Mouse (Mus musculus) heart, postnatal 4 days (tissue): ENCODE measurements around the gene Ube2k. TPM values are rescaled to one million over a fixed set of nuclear protein-coding genes. Genes with fewer than 3 reads are reported as not detected.
"Not testable (repeated sequence)": the region's sequence is repeated elsewhere in the genome, so short reads cannot be mapped to it uniquely, and the experiment has no call there.

Experiments
- DNase-seq: peaks from one replicate; pipeline ENCODE4 v3.0.0; 2021
- total RNA-seq, 2 experiments: library from RNA; stranded (reverse); gene quantifications; 2 replicates each; pipeline ENCODE4 v1.2.3; 2021

Ube2k gene
- total RNA-seq = 10 to 100 TPM; 84.6 to 87.0 TPM

DNA sequence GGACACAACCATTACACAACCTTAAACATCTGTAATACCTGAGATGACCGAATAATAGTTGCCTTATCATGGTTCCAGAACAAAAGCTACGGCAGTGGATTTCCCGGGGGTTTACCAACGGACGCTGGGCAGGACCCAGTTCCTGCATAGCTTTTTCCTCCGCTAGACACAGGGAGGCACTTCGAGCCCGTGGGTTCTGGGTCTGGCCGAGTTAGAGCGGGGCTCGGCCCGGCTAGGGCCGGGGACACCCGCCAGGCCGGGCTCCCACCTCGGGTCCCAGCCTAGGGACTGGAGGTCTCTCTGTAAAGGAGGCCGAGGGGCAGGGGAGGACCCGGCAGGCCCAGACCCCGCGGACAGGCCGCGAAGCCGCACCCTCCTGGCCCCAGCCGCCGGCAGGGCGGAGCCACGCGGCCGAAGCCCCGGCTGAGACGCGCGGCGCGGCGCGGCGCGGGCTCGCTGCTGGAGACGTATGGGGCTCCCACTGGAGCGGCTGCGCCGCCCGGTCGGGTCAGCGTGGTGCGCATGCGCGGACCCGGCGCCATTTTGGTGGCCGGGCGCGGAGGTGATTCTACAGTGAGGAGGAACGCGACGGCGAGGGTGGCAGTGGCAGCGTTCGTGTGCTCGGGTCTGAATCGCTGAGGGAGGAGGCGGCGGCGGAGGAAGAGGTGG is at the start of gene Ube2k, which contains the start of gene Smim14:
Gene Ube2k, plus strand, starts transcription at position 483 of the 669 bp plus-strand sequence.
Gene Smim14, minus strand, starts transcription at position 434 of the 669 bp plus-strand sequence.
- DNase-seq = peak; percentile 96

DNA sequence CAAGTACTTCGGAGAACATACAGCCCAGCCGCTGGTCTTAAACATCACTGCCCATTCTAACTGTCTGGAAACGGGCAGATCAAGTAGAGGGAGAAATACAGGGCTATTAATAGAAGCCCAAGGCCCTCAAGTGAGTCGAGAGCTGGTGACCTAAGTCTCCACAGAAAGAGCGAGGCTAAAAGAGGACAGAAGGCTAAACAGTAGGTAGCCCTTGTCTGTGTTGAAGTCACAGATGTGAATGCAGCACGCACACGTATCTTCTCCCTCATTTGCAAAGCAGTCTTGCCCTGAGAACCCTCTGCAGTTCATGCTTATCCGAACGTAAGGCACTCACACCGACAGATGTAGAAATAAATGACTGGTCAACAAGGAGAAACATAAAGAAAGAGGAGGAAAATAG is 49.7 kb upstream of the Ube2k start:
- peak; percentile 10 for DNase-seq

DNA sequence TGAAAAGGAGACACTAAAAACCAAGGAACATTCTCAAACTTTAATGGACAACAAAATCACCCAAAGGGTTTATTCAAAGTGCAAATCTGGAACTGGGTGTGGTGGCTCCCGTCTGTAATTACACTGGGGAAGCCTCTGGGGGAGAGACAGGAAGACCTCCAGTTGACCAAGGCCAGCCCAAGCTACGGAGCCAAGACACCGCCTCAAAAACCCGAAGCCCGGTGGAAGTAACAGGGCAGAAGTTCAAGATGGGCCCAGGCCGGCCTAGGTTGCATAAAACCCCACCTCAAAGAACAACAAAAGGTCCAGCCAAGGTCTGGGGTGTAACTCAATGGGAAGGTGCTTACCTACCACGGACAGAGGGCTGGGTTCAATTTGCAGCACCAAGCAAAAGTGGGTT is 48.3 kb upstream of the Ube2k start:
- DNase-seq = peak; percentile 39

DNA sequence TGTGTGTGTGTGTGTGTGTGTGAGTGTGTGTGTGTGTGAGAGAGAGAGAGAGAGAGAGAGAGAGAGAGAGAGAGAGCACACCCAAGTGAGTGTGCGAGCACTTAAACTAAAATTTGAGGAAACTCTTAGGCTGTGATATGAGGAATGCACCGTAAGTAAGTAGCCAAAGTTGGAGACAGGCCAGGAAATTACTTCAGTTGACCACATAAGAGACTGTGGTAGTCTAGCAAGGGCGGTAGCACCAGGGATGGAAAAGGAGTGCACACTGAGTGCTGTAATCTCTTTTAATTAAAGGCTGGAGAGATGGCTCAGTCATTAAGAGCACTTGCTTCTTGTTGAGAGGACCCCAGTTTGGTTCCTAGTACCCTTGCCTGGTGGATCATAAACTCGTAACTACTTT is 47.2 kb upstream of the Ube2k start:
- DNase-seq = peak; percentile 29

DNA sequence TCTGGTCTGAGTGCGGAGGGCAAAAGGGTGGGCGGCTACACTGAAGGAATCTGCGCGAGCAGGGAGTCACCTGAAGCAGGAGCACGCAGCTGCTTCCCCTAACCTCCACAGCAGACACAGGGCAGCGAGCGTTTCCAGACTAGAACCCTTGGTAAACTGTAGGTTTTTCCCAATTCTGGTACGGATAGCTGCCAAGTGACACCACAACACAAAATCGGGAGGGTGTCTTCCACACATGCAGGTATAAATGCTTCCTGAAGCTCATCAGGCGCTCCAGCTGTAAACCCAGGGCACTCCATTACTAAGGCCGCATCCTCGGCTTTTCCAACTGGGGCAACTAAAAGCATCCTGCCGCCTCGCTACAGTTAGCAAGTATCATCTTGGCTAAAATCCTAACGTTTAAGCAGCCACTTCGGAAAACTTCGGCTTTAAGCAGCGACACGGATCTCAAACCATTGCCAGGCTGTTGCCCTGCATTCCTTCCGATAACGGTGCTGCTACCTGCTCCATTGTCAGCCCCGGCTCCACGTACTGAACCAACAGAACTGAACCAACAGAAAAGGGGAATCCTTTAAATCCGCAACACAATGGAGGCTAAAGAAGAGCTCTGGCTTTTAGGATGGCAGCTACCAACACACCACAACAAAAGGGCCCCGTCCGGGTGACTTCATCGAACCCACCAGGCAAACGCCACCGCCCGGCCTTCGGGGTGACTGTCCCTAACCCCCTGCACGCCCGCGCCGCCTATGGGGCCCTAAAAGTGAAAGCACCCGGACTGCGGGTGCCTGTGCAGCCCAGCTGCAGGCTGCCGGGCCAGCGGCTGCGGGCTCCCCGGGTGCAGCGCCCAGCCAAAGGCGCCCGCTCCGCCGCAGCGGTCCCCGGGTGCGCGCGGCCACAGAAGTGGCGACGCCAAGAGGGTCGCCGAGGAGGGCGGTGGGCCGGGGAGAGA is 45.0 kb upstream of the Ube2k start:
- DNase-seq = peak; percentile 81

DNA sequence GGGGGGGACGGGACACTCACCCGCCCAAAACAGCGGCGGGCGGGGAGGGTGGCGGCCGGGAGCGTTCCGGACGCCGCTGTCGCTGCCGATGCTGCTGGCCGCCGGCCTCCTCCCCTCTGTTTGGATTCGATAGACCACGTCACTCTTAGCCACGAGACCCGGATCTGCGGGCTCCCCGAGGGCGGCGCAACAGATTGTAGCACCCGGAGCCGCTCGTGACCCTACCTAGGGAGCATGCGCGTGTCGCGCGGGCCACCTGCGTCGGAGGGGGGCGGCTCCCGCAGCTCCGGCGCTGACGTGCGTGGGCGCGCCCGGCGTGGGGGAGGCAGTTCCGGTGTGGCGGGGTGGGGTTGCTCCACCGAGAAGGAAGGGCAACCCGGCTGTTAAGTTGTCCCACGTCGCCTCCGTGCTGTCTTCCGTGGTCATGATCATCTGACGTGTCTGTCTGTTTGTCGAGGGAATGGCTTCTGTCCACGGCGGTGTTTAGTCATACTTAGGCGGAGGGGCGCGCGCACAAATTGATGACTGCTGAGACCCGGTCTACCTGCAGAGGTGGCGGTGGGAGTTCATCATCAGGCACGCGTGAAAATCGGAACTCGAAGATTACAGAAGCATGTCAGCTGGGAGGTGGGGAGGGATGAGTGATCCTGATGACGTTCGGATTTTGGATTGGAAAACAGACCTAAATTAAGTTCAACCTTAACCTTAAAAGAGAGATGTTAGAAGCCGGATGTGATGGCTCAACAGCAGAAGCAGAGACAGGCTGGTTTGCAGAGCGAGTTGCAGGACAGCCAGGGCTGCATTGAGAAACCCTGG is 44.1 kb upstream of the Ube2k start, which contains the start of gene Gm43552:
Gene Gm43552, minus strand, starts transcription at position 118 of the 816 bp plus-strand sequence.
- DNase-seq = peak; percentile 95

DNA sequence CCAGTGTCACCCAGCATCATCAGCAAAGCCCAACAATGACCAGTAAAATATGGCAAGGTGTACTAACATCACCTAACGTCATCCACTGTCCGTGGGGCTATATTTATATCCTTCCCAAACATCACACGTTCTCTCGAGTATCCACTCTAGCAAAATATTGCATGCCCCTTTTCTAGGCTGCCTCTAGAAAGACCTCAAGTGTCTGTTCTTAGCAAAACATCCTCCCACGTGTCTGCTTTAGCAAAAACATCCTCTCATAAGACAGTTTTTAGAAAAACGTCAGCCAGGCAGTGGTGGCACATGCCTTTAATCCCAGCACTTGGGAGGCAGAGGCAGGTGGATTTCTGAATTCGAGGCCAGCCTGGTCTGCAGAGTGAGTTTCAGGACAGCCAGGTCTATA is 36.8 kb upstream of the Ube2k start:
- DNase-seq = no peak

DNA sequence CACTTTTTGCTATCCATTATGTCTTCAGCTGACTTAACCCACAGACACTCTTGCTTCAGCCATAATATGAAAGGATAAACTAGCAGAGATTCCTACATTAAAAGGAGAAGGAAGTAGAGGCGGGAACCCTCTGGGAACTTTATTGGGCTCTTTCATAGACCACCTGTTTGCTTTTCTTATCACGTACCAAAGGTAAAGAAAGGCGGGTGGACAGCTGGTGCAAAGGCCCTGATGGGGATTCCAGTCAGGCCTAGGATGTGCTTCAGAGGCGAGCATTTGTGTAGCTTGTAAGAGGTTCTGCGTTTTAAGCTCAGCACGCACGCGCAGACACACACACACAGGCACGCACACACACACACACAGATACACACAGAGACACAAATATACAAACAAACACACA is 35.6 kb upstream of the Ube2k start:
- DNase-seq = no peak

DNA sequence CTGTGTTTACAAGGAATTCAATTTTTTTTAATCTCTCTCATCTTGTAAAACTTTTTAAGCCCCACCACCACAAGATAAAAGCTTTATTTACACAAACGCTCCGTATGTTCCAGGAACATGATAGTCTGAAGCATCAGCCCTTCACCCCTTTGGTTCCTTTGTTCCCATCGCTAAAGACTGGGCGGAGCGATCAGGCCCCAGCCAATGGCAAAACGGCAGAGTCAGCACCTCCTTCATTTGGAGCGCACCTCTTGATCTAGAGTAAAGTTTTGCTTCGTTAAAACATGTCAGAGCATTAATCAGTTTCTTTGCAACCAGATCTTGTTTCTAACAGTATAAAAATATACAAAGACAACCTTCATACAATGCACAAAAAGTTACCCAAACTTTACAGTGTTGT is 31.2 kb upstream of the Ube2k start:
- peak; percentile 35 for DNase-seq

DNA sequence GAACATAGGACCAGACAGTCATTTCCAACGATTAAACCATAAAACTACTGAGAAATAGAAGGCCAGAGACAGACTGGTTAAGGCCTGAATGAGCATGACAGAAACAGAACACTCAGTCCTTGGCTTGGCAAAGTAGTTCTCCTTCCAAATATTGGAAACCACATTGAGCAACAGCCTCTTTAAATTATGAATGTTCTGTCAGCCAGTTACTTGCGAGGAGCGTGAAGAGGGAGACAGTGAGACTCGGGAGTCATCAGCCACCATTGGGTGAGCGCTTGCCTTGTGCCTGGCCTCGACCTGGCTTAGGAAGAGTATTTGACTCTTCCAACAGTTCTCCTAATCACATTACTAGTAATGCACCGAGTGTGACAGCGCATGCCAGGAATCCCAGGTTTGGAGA is 28.6 kb upstream of the Ube2k start:
- DNase-seq = no peak

DNA sequence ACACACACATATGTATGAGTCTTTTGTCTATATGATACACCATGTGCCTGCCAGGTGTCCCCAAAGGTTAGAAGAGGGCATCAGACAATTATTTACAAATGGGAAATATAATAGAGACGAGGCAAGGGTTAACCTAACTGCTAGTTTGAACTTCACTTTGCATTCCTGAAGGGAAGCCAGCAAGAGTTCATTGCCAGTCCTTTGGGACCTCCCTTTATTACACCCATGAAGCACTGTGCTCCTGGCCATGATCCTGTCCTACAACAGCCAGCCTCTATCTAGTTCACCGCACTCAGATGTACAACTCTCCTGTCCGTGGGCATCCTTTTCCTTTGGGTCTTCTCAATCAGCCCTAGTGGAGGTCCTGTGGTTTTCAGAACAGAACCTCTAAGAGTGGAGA is 23.5 kb upstream of the Ube2k start:
- no peak for DNase-seq

DNA sequence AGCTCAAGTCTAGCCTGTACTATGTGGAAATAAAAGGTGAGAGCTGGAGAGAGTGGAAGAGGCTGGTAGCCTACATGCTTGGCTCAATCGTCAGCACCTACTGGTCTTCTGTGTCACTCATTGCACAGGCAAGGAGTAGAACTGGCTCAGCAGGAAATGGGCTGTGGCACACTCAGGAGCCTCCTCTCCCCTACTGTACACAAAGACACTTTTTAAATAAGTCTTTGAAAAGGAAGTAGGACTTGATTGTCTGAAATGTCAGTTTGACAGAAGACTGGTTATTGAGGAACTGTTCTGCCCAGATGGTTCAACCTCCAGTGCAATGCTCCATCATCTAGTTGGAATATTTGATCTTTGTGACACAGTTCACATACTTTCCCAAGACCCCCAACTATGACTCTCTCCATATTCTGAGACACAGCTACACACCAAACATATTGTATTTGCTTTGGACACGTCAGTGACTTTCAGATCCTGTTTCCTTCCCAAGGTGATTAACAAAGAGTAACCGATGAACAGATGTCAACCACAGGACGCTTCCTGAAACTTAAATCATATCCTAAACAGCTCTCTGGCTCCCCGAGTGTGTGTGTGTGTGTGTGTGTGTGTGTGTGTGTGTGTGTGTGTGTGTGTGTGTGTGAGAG is 22.3 kb upstream of the Ube2k start:
- no peak for DNase-seq

DNA sequence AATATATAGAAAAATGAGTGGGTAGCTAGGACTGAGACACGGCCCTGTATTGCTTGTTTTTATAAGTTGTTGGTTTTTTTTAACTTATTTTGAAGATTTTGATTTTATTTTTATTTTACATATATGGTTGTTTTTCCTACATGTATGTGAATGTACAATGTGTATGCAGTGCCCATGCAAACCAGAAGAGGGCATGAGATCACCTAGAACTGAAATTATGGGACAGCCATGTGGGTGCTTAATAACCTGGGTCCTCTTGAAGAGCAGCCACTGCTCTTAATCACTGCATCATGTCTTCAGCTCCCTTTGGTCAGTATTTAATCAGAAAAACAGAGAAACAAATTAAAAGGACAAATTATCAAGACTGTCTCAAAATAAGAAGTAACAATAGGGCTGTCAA is 15.2 kb upstream of the Ube2k start:
- DNase-seq = no peak

DNA sequence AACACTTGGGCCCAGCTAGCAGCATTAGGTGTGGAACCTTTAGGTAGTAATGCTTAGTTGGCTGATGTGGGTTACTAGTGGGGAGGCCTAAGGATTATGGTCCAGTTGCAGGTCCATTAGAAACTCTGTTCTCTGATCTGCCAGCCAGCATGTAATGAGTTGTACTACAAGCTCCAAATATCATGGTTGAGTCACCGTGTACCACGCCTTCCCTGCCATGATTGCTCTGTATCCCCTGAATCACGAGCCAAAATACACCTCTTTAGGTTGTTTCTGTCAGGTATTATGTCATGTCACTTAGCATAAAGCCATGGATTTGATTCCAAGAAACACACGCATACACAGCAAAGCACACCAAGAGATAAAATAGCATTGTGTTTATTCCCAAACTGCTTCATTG is 12.2 kb upstream of the Ube2k start:
- no peak for DNase-seq

DNA sequence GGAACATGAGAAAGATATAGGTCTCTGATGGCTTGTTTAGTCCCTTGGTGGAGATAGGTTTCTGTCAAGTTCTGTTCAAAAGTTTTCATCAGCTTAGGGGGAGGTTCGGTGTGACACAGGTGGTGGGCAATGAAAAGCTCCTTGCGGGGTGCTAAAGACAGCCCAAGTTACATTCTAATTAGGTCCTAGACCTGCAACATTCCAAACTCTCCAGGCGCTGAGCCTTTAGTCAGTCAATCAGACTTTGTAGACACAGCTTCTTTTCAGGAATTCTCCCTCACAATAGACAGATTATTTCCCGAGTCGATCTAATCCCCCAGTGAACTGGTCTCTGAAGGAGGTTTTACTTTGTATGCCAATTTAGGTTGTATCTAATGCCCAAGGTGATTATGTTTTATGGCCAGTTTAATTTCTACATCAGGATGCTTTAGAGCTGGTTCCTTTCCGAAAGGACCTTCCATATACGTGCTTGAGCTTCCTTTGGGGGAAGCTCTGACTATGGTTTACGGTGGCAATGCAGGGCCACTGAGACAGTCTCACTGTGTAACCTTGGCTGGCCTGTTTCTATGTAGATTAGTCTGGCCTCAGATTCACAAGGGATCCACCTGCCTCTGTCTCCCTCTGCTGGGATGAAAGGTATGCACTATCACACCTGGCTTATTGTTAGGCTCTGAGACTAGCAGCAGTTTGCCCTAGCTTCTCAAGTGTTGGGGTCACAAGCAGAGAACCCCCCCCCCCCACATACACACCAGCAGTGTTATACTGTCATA is 11.2 kb upstream of the Ube2k start:
- DNase-seq = peak; percentile 25

DNA sequence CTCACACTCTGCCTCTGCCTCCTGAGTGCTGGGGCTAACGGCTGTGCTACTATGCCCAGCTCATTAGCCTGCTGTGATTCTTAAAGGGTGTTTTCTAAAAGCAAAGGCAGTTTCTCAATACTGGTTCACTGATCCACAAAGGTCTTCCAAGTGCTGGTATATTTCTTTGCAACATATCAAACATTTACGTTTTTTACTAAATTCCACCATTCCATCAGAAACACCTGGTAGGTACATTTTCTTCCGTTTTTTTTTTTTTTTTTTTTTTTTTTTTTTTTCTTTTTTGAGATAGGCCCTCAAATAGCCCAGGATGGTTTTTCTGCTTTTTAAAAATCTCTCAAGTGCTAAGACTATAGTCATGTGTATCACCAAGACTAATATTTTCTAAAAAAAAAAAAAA is 5.8 kb upstream of the Ube2k start:
- no peak for DNase-seq

DNA sequence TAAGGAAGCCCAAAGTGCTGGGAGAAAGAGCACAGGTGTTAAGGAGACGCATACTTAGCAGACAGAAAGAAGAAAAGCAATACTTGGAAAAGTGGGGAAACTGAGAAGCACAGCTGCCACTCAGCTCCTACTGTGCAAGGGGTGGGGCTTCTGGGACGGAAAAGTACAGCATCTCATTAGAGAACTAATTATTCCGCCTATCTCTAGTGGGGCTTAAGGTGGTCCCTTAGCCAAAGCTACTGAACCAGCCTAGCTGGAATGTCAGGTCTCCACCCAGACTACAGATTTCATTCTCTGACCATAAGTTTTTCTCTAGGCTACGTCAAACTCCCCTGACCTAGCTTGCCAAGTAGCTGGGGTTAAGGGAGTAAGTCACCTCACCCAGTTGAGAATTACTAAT is 2.5 kb upstream of the Ube2k start:
- no peak for DNase-seq

DNA sequence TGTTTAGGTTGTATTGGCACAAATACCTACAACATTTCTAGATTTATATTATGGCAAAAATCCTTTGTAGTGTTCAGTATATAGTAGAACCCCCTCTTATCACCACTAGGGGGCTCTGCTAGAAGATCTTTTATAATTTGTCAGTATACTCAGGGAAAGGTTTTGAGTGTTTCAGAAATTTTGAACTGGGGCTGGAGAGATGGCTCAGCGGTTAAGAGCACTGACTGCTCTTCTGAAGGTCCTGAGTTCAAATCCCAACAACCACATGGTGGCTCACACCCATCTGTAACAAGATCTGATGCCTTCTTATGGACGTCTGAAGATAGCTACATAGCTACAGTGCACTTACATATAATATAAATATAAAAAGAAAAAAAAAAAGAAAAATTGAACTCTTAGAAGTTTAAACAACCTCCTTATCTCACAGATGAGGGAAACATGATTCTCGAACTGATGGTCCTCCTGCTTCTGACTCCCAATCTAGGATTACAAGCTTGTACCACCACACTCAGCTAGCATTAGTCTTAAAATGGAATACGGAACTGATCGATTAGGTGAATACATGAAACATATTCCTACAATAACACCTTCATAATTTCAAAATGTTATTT is 1.5 kb upstream of the Ube2k start:
- no peak for DNase-seq

DNA sequence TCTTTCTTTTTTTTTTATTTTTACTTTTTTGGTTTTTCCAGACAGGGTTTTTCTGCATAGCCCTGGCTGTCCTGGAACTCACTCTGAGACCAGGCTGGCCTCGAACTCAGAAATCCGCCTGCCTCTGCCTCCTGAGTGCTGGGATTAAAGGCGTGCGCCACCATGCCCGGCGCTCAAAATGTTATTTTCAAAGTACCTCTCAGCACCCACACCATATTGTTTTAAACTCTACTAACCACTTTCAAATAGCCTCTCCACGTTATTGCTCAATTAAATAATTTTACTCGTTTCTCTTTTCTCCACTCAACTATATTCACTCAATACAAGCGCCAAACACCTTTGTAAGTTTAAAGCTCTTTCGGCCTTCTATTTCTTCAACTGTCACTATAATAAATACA is 966 bp upstream of the Ube2k start:
- DNase-seq = not testable (repeated sequence)

DNA sequence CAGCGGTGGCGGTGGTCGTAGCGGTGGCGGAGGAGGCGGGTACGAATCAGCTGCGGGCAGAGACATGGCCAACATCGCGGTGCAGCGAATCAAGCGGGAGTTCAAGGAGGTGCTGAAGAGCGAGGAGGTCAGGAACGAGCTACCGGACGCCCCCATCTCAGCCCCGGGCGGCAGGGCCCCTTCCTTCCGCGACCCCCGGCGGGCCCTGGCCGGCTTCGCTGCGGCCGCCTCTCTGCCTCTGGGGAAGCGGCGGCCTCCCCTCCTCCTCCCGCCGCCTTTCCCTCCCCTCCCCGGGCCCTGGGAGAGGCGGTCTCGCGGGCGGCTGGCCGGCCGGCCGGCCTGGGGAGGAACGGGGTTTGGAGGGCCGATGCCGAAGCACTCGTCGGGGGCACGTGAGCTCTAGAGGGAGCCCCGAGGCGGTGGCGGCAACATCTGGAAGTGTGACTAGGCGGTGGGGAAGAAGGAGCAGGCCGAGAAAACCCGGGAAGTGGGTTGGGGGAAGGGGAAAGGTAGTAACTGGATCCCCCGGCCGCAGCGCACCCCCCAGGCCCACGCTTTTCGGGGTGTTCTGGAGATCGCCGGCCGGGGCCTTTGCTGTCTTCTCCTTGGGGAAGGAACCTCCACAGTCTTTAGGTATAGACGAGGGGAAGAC is 513 bp downstream of the Ube2k start:
- peak; percentile 65 for DNase-seq
